Mouse (Mus musculus) midbrain, embryonic 11.5 days (tissue): ENCODE data around the gene Sohlh2. TPM values are rescaled to one million over a fixed set of nuclear protein-coding genes. Genes with fewer than 3 reads are reported as not detected.
A peak's percentile ranks its signal among the peaks of the same experiment; 100 is the strongest.

Source experiments
- ATAC-seq: fragments of 200-750 bp; cut with Nextera tagmentation; 2 replicates; pipeline ENCODE4 v1.8.0; 2017; ENCODE audit warnings: moderate TSS enrichment, moderate library complexity; ENCODE audit not compliant: low FRiP score
- DNase-seq: peaks from one replicate; pipeline ENCODE4 v3.0.0; 2015; ENCODE audit warnings: low spot score; ENCODE audit errors: missing footprints
- H3K27ac ChIP-seq: fragments of 300-500 bp; sonication (generic); 2 replicates; pipeline ENCODE4 v1.5.1; 2014; ENCODE audit warnings: low read depth, low read length
- H3K27me3 ChIP-seq: fragments of 300-500 bp; sonication (generic); 2 replicates; pipeline ENCODE4 v1.6.1; 2014; ENCODE audit warnings: mild to moderate bottlenecking, low read length, moderate library complexity, mixed read lengths; ENCODE audit not compliant: control insufficient read depth, insufficient read depth
- H3K36me3 ChIP-seq: fragments of 300-500 bp; sonication (generic); 2 replicates; pipeline ENCODE4 v1.6.1; 2014; ENCODE audit warnings: mild to moderate bottlenecking, low read length, moderate library complexity, mixed read lengths; ENCODE audit not compliant: control insufficient read depth, insufficient read depth
- H3K4me1 ChIP-seq: fragments of 300-500 bp; sonication (generic); 2 replicates; pipeline ENCODE4 v1.6.1; 2014; ENCODE audit warnings: low read length; ENCODE audit not compliant: control insufficient read depth, insufficient read depth
- H3K4me2 ChIP-seq: fragments of 300-500 bp; sonication (generic); 2 replicates; pipeline ENCODE4 v1.6.1; 2014; ENCODE audit warnings: mild to moderate bottlenecking, moderate library complexity
- H3K4me3 ChIP-seq: fragments of 300-500 bp; sonication (generic); 2 replicates; pipeline ENCODE4 v1.5.1; 2014; ENCODE audit warnings: low read depth, low read length
- H3K9ac ChIP-seq: fragments of 300-500 bp; sonication (generic); 2 replicates; pipeline ENCODE4 v1.6.1; 2014; ENCODE audit warnings: low read length
- H3K9me3 ChIP-seq: fragments of 300-500 bp; sonication (generic); 2 replicates; pipeline ENCODE4 v1.6.1; 2016; ENCODE audit warnings: low read length; ENCODE audit not compliant: control insufficient read depth
- whole genome bisulfite sequencing: fragments of 180-500 bp; shearing (Covaris S2); extraction: QIAGEN DNeasy Blood & Tissue Kit; methylation state at CpG from one replicate; pipeline ENCODE4 v1.1.7; 2014; 5-methylcytosine and 5-hydroxymethylcytosine counted together
- polyA plus RNA-seq: library from polyadenylated mRNA; unstranded; fragments of >200 nt; fragmentation: Nextera tagmentation; extraction: Ambion mirVana; gene quantifications from 2 replicates; pipeline ENCODE4 v1.2.1, GENCODE M21; 2014

The Sohlh2 gene
- not detected in 2 replicates for polyA plus RNA-seq

GRCm38 (mm10) chr3:55181766-55182165 is at the start of gene Sohlh2:
Gene Sohlh2 (plus strand): TSS chr3:55182028.
- no peak within 1 kb of the TSS for H3K4me2 ChIP-seq
- no peak within 1 kb of the TSS for H3K9ac ChIP-seq
- WGBS = 93% methylated on average over 22 of the region's 22 CpGs
- no peaks in the 10 kb centered on the region for H3K4me1 ChIP-seq
- no peaks in the 10 kb centered on the region for H3K27me3 ChIP-seq
- DNase-seq (peak; percentile 8), ATAC-seq (0 out of 2 replicates have a peak, but pooled peaks have one; percentile 24)
- no peak within 1 kb of the TSS for H3K27ac ChIP-seq
- no peaks in the 10 kb centered on the region for H3K9me3 ChIP-seq
- H3K4me3 ChIP-seq = no peak within 1 kb of the TSS
- H3K36me3 ChIP-seq = no peaks in the 10 kb centered on the region

- no peak for ATAC-seq
- no peak for DNase-seq
- Histone ChIP-seq H3K27ac (no peak within 1 kb of the TSS), H3K9me3 (no peaks in the 10 kb centered on the region), H3K4me1 (no peaks in the 10 kb centered on the region), H3K9ac (no peak within 1 kb of the TSS), H3K27me3 (no peaks in the 10 kb centered on the region), H3K4me3 (no peak within 1 kb of the TSS), H3K36me3 (peaks cover 6% of the 10 kb centered on the region; the same call in 1 of the 2 replicates), H3K4me2 (no peak within 1 kb of the TSS)
Measured at GRCm38 (mm10) chr3:55137039-55137438, 44.8 kb upstream of the Sohlh2 start, which contains the start of gene Ccdc169. Gene Ccdc169 (plus strand): TSS chr3:55137339.

- no peak for ATAC-seq
- no peak overlapping the region for H3K27ac ChIP-seq
- no peaks in the 10 kb centered on the region for H3K4me1 ChIP-seq
- H3K36me3 ChIP-seq = peaks cover 4% of the 10 kb centered on the region; the same call in 1 of the 2 replicates
- H3K9me3 ChIP-seq = no peaks in the 10 kb centered on the region
- H3K27me3 ChIP-seq = no peaks in the 10 kb centered on the region
- 91% methylated on average over 12 of the region's 12 CpGs for WGBS
- H3K4me2 ChIP-seq = no peak overlapping the region
- H3K9ac ChIP-seq = no peak overlapping the region
- no peak for DNase-seq
- no peak overlapping the region for H3K4me3 ChIP-seq
Measured at GRCm38 (mm10) chr3:55139837-55140236, 42.0 kb upstream of the Sohlh2 start.

GRCm38 (mm10) chr3:55141401-55141800 is 40.4 kb upstream of the Sohlh2 start:
- WGBS = 64% methylated on average over 2 of the region's 2 CpGs
- H3K36me3 ChIP-seq = peaks cover 2% of the 10 kb centered on the region; the same call in 1 of the 2 replicates

DNA sequence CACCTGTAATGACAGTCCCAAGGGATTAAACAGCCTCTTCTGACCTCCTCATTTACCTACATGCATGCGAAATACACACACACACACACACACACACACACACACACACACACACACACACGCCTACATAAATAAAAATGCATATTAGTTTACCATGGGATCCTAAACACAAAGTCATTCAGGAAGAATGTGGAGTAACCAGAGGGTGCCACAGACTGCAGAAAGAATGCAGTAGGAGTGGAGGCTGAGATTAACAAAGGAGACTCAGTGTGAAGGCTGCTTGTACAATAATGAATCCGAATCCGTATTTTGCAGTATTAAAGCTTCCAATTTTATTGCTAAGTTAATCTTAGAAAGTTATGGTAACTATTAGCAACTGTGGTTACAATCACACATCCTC is 36.9 kb upstream of the Sohlh2 start:
- Histone ChIP-seq H3K36me3 (no peaks in the 10 kb centered on the region), H3K27me3 (no peaks in the 10 kb centered on the region), H3K9me3 (no peaks in the 10 kb centered on the region), H3K27ac (no peak overlapping the region), H3K4me1 (no peaks in the 10 kb centered on the region), H3K4me2 (no peak overlapping the region), H3K9ac (no peak overlapping the region), H3K4me3 (no peak overlapping the region)
- WGBS = 85% methylated on average over 4 of the region's 4 CpGs
- ATAC-seq (no peak), DNase-seq (peak; percentile 33)

More at GRCm38 (mm10) chr3:55141401-55141800, 40.4 kb upstream of the Sohlh2 start:
- Histone ChIP-seq H3K4me3 (no peak overlapping the region), H3K9ac (no peak overlapping the region), H3K4me2 (no peak overlapping the region), H3K9me3 (no peaks in the 10 kb centered on the region), H3K4me1 (no peaks in the 10 kb centered on the region), H3K27me3 (no peaks in the 10 kb centered on the region), H3K27ac (no peak overlapping the region)
- ATAC-seq = no peak
- DNase-seq = no peak

DNA sequence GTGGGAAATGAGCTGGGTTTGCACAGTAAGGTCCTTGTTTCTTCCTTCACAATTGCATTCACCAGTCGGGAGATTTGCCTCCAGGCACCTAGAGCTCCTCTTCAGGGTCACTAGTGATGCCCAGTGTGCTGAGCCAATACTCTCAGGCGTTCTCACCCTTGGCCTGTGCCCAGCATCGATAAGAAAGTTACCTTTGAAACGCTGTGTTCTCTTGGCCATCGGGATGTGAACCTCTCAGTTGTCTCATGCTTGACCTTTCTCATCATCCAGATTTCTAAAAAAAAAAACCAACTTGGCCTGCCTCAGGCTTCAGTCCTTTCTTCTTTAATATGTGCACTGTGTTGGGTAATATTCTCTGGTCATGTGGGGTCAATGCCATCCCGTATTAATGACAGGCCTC is 35.4 kb upstream of the Sohlh2 start:
- Histone ChIP-seq H3K9ac (no peak overlapping the region), H3K4me2 (no peak overlapping the region), H3K27me3 (no peaks in the 10 kb centered on the region), H3K27ac (no peak overlapping the region), H3K4me1 (no peaks in the 10 kb centered on the region), H3K9me3 (no peaks in the 10 kb centered on the region), H3K4me3 (no peak overlapping the region), H3K36me3 (no peaks in the 10 kb centered on the region)
- ATAC-seq (no peak), DNase-seq (no peak)
- whole genome bisulfite sequencing = 85% methylated on average over 6 of the region's 6 CpGs

DNA sequence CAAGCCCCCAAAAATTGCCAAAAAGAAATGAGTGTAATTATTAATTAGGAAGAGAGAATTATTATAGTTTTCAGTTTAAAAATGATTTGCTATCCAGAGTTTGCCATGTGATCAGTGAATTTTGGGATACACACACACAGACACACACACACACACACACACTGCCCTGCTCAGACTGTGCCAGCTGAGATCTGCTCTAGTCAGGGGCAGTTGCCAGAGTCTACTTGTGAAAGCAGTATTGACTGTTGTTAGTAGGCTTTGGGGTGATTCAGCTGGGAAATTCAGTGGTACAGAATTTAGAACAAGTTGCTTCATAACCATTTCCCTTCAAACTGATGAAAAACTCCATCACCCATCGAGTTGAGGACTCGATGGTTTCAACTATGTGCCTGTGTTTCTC is 34.7 kb upstream of the Sohlh2 start:
- Histone ChIP-seq H3K9me3 (no peaks in the 10 kb centered on the region), H3K27me3 (no peaks in the 10 kb centered on the region), H3K4me1 (no peaks in the 10 kb centered on the region), H3K9ac (no peak overlapping the region), H3K27ac (no peak overlapping the region), H3K4me3 (no peak overlapping the region), H3K4me2 (no peak overlapping the region), H3K36me3 (no peaks in the 10 kb centered on the region)
- no peak for ATAC-seq
- no peak for DNase-seq
- WGBS = 85% methylated on average over 2 of the region's 2 CpGs

- Histone ChIP-seq H3K9me3 (no peaks in the 10 kb centered on the region), H3K4me1 (no peaks in the 10 kb centered on the region), H3K9ac (no peak overlapping the region), H3K27ac (no peak overlapping the region), H3K36me3 (no peaks in the 10 kb centered on the region), H3K4me2 (no peak overlapping the region), H3K27me3 (no peaks in the 10 kb centered on the region), H3K4me3 (no peak overlapping the region)
- WGBS = 41% methylated on average over 3 of the region's 3 CpGs
- no peak for ATAC-seq
- no peak for DNase-seq
Measured at GRCm38 (mm10) chr3:55148091-55148490, 33.7 kb upstream of the Sohlh2 start.

DNA sequence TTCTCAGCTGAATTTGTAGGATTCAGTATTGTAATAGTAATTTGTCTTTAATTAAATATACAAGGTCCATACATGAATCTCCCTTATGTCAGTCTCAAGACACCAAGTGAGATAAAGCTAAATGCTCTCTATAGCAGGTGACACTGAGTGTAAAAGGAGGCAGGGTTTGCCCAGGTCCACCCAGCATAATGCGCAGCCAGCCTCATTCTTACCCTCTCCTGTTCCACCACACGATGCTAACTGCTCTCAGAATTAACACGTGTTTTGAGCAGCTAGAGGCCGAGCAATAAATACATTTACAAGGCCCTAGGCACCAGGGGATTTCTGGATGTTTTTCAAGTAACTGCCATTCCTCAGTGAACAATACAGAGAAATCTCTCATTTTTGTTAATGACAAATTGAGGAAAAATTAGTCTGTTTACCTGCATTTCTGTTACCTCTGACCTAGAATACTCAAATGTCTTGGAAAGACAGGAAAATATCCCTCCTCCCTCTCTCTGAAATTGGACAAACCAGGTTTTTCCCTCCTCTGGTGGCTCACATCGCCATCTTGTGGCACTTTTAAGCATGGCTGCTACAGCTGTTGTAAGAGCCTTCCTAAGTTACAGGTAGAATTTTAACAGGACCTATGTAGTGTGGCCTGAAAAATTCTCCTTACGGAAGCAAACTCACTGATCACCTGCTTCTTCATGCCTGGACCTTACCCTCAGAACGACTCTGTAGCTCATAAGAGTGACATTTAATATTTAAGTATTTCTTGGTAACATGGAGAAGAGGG is 30.0 kb upstream of the Sohlh2 start:
- Histone ChIP-seq H3K27ac (no peak overlapping the region), H3K4me2 (no peak overlapping the region), H3K9ac (no peak overlapping the region), H3K4me1 (no peaks in the 10 kb centered on the region; the same call in 1 of the 2 replicates), H3K27me3 (no peaks in the 10 kb centered on the region), H3K36me3 (no peaks in the 10 kb centered on the region), H3K4me3 (no peak overlapping the region), H3K9me3 (no peaks in the 10 kb centered on the region)
- ATAC-seq (no peak), DNase-seq (peak; percentile 93)
- 49% methylated on average over 7 of the region's 7 CpGs for WGBS
